Mouse (Mus musculus): ENCODE data around the gene Ctrc. TPM values are rescaled to one million over a fixed set of nuclear protein-coding genes. Genes with fewer than 3 reads are reported as not detected.

Gene Ctrc
- polyA plus RNA-seq, 1 experiment from 2014 or later: not detected

GRCm38 (mm10) chr4:141833911-141834310 lies 12.2 kb downstream of the Ctrc start:
- Histone ChIP-seq H3K27me3 (replicated peaks) (no peaks in the 10 kb centered on the region), H3K36me3 (no peaks in the 10 kb centered on the region), H3K27ac (replicated peaks) (no peak overlapping the region), H3K9ac (replicated peaks) (no peak overlapping the region), H3K4me2 (no peak overlapping the region), H3K4me1 (no peaks in the 10 kb centered on the region), H3K4me3 (replicated peaks) (no peak overlapping the region), H3K9me3 (replicated peaks) (no peaks in the 10 kb centered on the region)
- no peak for ATAC-seq (ENCODE audit: low FRiP score)
- WGBS: 58% methylated on average over 1 of the region's 1 CpGs

GRCm38 (mm10) chr4:141831361-141831760 lies 14.8 kb downstream of the Ctrc start:
- no peak overlapping the region for H3K27ac ChIP-seq (replicated peaks)
- H3K4me3 ChIP-seq (replicated peaks): no peak overlapping the region
- no peaks in the 10 kb centered on the region for H3K4me1 ChIP-seq
- WGBS: 83% methylated on average over 7 of the region's 7 CpGs
- H3K27me3 ChIP-seq (replicated peaks): no peaks in the 10 kb centered on the region
- H3K4me2 ChIP-seq: no peak overlapping the region
- no peaks in the 10 kb centered on the region for H3K36me3 ChIP-seq
- H3K9me3 ChIP-seq (replicated peaks): no peaks in the 10 kb centered on the region
- no peak overlapping the region for H3K9ac ChIP-seq (replicated peaks)
- ATAC-seq (ENCODE audit: low FRiP score): no peak

- H3K4me1 ChIP-seq: no peaks in the 10 kb centered on the region
- H3K27ac ChIP-seq (replicated peaks): no peak overlapping the region
- no peaks in the 10 kb centered on the region for H3K27me3 ChIP-seq (replicated peaks)
- no peak overlapping the region for H3K4me3 ChIP-seq (replicated peaks)
- WGBS: 64% methylated on average over 11 of the region's 11 CpGs
- H3K9ac ChIP-seq (replicated peaks): no peak overlapping the region
- H3K36me3 ChIP-seq: no peaks in the 10 kb centered on the region
- no peak for ATAC-seq (ENCODE audit: low FRiP score)
- no peaks in the 10 kb centered on the region for H3K9me3 ChIP-seq (replicated peaks)
- H3K4me2 ChIP-seq: no peak overlapping the region
Measured at GRCm38 (mm10) chr4:141830381-141830780, 15.8 kb downstream of the Ctrc start.

GRCm38 (mm10) chr4:141828177-141828576 lies 18.0 kb downstream of the Ctrc start:
- Histone ChIP-seq H3K27ac (replicated peaks) (no peak overlapping the region), H3K9me3 (replicated peaks) (no peaks in the 10 kb centered on the region), H3K4me2 (no peak overlapping the region), H3K36me3 (no peaks in the 10 kb centered on the region), H3K27me3 (replicated peaks) (no peaks in the 10 kb centered on the region), H3K9ac (replicated peaks) (no peak overlapping the region), H3K4me3 (replicated peaks) (no peak overlapping the region), H3K4me1 (no peaks in the 10 kb centered on the region)
- WGBS: 82% methylated on average over 4 of the region's 4 CpGs
- no peak for ATAC-seq (ENCODE audit: low FRiP score)

GRCm38 (mm10) chr4:141827401-141827800 lies 18.8 kb downstream of the Ctrc start:
- Histone ChIP-seq H3K4me3 (replicated peaks) (no peak overlapping the region), H3K4me2 (no peak overlapping the region), H3K27me3 (replicated peaks) (no peaks in the 10 kb centered on the region), H3K36me3 (no peaks in the 10 kb centered on the region), H3K9ac (replicated peaks) (no peak overlapping the region), H3K27ac (replicated peaks) (no peak overlapping the region), H3K9me3 (replicated peaks) (no peaks in the 10 kb centered on the region), H3K4me1 (no peaks in the 10 kb centered on the region)
- ATAC-seq (ENCODE audit: low FRiP score): no peak
- 94% methylated on average over 2 of the region's 2 CpGs for WGBS

GRCm38 (mm10) chr4:141826060-141826459 lies 20.1 kb downstream of the Ctrc start, which contains the start of gene Cela2a:
TSS of gene Cela2a (minus strand) at chr4:141826160.
- Histone ChIP-seq H3K27ac (replicated peaks) (no peak within 1 kb of the TSS), H3K27me3 (replicated peaks) (no peaks in the 10 kb centered on the region), H3K4me2 (no peak within 1 kb of the TSS), H3K9me3 (replicated peaks) (no peaks in the 10 kb centered on the region), H3K4me3 (replicated peaks) (no peak within 1 kb of the TSS), H3K36me3 (no peaks in the 10 kb centered on the region), H3K4me1 (no peaks in the 10 kb centered on the region), H3K9ac (replicated peaks) (no peak within 1 kb of the TSS)
- no peak for ATAC-seq (ENCODE audit: low FRiP score)
- WGBS: 56% methylated on average over 5 of the region's 5 CpGs

GRCm38 (mm10) chr4:141822979-141823378 lies 23.2 kb downstream of the Ctrc start:
- WGBS: 64% methylated on average over 3 of the region's 3 CpGs
- H3K4me1 ChIP-seq: no peaks in the 10 kb centered on the region
- ATAC-seq (ENCODE audit: low FRiP score): no peak
- no peaks in the 10 kb centered on the region for H3K9me3 ChIP-seq (replicated peaks)
- no peaks in the 10 kb centered on the region for H3K27me3 ChIP-seq (replicated peaks)
- H3K27ac ChIP-seq (replicated peaks): no peak overlapping the region
- H3K9ac ChIP-seq (replicated peaks): no peak overlapping the region
- no peaks in the 10 kb centered on the region for H3K36me3 ChIP-seq
- H3K4me2 ChIP-seq: no peak overlapping the region
- no peak overlapping the region for H3K4me3 ChIP-seq (replicated peaks)

- Histone ChIP-seq H3K9me3 (replicated peaks) (no peaks in the 10 kb centered on the region), H3K27ac (replicated peaks) (no peak overlapping the region), H3K27me3 (replicated peaks) (no peaks in the 10 kb centered on the region), H3K9ac (replicated peaks) (no peak overlapping the region), H3K4me3 (replicated peaks) (no peak overlapping the region), H3K36me3 (no peaks in the 10 kb centered on the region), H3K4me2 (no peak overlapping the region), H3K4me1 (no peaks in the 10 kb centered on the region)
- 79% methylated on average over 10 of the region's 10 CpGs for WGBS
- no peak for ATAC-seq (ENCODE audit: low FRiP score)
Measured at GRCm38 (mm10) chr4:141822089-141822488, 24.1 kb downstream of the Ctrc start.

- Histone ChIP-seq H3K9me3 (replicated peaks) (no peaks in the 10 kb centered on the region), H3K36me3 (no peaks in the 10 kb centered on the region), H3K4me2 (no peak overlapping the region), H3K27ac (replicated peaks) (no peak overlapping the region), H3K4me1 (peaks cover 1% of the 10 kb centered on the region; the same call in 1 of the 2 replicates), H3K27me3 (replicated peaks) (no peaks in the 10 kb centered on the region), H3K9ac (replicated peaks) (no peak overlapping the region), H3K4me3 (replicated peaks) (no peak overlapping the region)
- ATAC-seq (ENCODE audit: low FRiP score): no peak
- 72% methylated on average over 3 of the region's 3 CpGs for WGBS
Measured at GRCm38 (mm10) chr4:141821178-141821577, 25.0 kb downstream of the Ctrc start.

GRCm38 (mm10) chr4:141819316-141819715 lies 26.8 kb downstream of the Ctrc start:
- Histone ChIP-seq H3K9ac (replicated peaks) (no peak overlapping the region), H3K27me3 (replicated peaks) (no peaks in the 10 kb centered on the region), H3K27ac (replicated peaks) (no peak overlapping the region), H3K4me2 (no peak overlapping the region), H3K4me1 (peaks cover 3% of the 10 kb centered on the region; the same call in 1 of the 2 replicates), H3K9me3 (replicated peaks) (no peaks in the 10 kb centered on the region), H3K36me3 (peaks cover 11% of the 10 kb centered on the region), H3K4me3 (replicated peaks) (no peak overlapping the region)
- 93% methylated on average over 7 of the region's 7 CpGs for WGBS
- ATAC-seq (ENCODE audit: low FRiP score): no peak

GRCm38 (mm10) chr4:141818861-141819260 lies 27.3 kb downstream of the Ctrc start:
- WGBS: 89% methylated on average over 13 of the region's 13 CpGs
- H3K4me3 ChIP-seq (replicated peaks): no peak overlapping the region
- H3K9me3 ChIP-seq (replicated peaks): no peaks in the 10 kb centered on the region
- peaks cover 3% of the 10 kb centered on the region; the same call in 1 of the 2 replicates for H3K4me1 ChIP-seq
- H3K27ac ChIP-seq (replicated peaks): no peak overlapping the region
- no peaks in the 10 kb centered on the region for H3K27me3 ChIP-seq (replicated peaks)
- no peak for ATAC-seq (ENCODE audit: low FRiP score)
- H3K36me3 ChIP-seq: peaks cover 14% of the 10 kb centered on the region
- no peak overlapping the region for H3K9ac ChIP-seq (replicated peaks)
- H3K4me2 ChIP-seq: no peak overlapping the region

- H3K9ac ChIP-seq (replicated peaks): no peak overlapping the region
- no peak overlapping the region for H3K27ac ChIP-seq (replicated peaks)
- H3K36me3 ChIP-seq: peaks cover 24% of the 10 kb centered on the region
- no peak for ATAC-seq (ENCODE audit: low FRiP score)
- peaks cover 3% of the 10 kb centered on the region; the same call in 1 of the 2 replicates for H3K4me1 ChIP-seq
- WGBS: 61% methylated on average over 10 of the region's 10 CpGs
- H3K4me2 ChIP-seq: no peak overlapping the region
- H3K27me3 ChIP-seq (replicated peaks): no peaks in the 10 kb centered on the region
- H3K4me3 ChIP-seq (replicated peaks): no peak overlapping the region
- no peaks in the 10 kb centered on the region for H3K9me3 ChIP-seq (replicated peaks)
Measured at GRCm38 (mm10) chr4:141817706-141818105, 28.5 kb downstream of the Ctrc start.

Data from neural tube, embryonic 15.5 days (tissue).